Mouse (Mus musculus) urinary bladder, postnatal 4 days (tissue): Measurements from ENCODE around the gene Slc7a11.

Experiments used
- DNase-seq, 2 experiments: peaks; one replicate each; pipeline ENCODE4 v3.0.0; 2021 to 2022; ENCODE audit warnings: low spot score in 2 of 2

Gene Slc7a11

DNA sequence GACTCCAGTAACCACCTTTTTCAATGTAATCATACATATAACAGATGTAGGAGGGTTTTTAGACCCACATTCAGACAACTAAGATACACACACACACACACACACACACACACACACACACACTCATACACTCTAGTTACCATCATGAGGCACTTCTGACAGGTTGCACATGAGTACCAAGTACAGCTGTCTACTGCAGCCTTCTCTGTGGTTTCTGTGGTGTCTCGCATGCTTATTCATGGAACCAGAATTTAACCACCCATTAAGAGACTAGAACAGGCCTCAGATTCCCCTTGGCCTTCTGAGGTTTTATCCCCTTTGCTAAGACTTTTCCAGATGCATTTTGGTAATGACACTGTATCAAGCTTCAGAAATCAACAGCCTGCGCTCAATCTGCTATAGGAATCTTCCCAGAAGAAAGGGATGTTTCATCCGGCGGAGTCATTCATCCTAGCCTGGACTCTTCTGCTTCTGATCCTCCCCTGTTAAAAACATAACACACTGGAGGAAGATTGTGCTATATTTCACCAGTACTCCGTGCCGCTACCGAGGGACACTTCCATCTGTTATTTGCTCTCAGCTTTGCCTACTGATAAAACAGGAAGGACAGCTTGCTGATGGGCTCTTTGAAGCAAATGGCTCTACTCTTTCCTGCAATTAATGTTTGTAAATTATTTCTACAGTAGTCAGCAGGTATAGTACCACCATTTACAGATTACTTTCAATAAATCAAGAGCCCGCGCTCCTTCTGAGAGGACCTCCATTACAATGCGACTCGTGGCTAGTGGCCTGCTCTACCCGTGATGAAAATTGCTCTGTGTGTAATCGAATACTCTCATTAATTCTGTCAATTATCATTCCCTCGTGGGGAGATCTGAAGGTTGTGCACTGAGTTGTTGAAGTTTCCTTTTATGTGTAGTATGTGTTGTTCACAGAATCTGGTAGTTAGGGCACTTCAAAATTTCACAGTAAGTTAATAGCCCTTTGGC is 135.8 kb downstream of the Slc7a11 start:
- DNase-seq: no peak

- no peak for DNase-seq
These were observed 137.1 kb downstream of the Slc7a11 start for GRCm38 (mm10) chr3:50306334-50306733.

DNA sequence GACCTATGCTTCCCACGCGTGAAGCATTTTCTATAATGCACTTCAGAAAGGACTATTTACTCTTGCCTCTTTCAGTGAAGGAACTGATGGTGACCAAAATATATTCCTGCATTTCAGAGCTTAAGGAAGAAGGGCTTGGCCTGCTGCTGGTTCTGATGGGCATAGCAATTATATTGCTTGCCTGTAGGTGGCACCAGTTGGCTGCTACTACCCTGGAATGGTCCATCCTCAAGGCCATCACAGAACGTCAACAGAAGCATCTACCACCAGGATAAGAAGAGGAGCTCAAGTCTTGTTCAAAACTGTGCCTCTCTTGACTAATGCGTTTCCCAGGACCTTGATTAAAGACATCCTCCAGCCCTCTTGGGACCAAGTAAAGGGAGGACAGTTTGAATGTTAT is 139.3 kb downstream of the Slc7a11 start:
- no peak for DNase-seq

DNA sequence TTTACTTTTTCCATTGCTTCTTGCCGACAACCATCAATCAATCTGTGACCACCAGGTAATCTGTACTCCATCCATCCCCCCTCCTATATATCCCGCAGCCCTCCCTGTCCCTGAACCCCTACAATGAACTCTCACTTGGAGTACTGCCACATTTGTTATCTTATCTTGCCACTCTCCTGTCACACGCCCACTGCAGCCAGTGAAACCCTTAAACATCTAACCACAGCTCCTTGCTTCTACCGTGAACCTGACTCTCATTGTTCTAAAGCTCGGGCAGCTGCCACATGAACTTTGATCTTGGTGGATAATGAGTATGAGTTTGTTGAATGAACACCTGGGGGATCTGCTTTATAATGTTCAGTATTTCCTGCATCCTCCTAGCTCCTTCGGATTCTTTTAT is 140.8 kb downstream of the Slc7a11 start:
- no peak for DNase-seq

DNA sequence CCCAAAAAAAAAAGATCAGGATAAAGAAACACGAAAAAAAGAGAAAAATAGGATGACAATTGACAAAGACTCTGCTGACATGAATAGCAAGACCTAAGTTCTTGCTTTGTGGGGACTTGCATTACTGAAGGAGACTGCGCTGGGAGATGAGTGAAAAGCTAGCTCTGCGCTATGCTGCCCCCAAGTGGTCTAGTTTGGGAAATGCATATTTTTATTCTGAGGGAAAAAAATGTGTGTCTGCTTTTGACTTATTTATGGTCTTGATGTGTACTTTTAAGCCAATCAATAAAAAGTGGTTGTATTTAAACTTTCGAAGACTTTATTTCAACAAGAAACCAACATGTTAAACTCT is 142.5 kb downstream of the Slc7a11 start:
- no peak for DNase-seq

DNA sequence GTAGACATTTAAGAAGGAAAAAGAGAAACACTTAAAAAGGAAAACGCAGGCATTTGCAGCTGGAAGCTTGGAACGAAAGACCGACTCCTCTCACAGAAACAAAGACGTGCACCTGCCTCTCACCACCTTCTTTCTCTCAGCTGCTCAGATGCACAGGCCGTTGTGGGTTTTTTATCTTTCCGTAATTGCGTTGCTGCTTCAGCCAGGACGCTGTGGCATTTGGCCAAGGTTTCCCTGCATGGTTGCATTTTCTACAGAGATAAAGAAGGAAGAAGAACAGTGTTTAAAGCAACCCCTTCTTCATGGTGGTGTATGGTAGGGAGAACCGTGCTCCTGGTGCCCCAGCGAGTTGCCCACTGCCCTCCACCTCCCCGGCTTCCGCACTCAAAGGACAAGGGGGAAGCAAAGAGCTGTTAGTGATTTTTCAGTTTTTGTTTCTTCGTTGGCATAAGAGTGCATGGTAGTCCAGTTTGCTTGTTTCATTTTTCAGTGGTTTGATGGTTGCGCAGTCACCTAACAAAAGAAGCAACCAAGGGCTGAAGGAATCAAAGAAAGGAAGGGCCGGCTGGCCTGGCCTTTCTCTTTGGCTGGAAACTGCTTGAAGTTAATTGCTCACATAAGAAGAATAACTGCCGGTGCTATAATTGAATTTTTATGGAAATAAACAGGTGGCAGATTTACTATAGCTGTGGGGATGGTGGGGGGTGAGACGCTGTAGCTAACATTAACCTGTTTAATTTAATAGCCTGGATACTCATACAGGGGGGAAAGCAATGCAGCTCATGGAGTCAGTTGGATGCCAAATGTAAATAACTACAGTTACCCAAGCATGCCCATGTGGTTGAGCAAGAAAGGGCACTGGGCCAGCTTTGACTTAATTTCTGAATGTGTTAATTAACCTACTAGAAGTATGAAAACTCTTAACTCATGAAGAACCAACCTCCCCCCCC is 143.1 kb downstream of the Slc7a11 start:
- DNase-seq: no peak

GRCm38 (mm10) chr3:50298366-50298991 is 144.9 kb downstream of the Slc7a11 start:
- no peak for DNase-seq

GRCm38 (mm10) chr3:50296956-50297355 is 146.5 kb downstream of the Slc7a11 start:
- DNase-seq: no peak

DNA sequence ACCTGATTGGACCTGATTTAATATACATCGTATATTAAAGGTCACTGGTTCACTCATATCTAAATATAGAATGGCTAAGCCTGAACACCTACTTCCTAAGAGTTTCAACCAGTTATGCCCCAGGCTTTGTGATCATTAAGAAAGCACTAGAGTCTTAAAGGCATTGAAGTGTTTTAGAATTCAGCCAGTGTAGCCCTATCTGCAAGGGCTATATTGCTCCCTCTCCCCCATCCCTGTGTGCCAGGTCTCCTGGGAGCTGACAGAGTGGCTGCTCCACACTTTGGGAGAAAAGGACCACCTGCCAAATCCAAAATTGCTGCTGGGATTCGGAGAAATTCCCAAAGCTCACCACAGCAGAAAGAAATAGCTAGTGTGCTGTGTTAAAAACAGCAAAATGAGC is 168.4 kb downstream of the Slc7a11 start:
- no peak for DNase-seq

DNA sequence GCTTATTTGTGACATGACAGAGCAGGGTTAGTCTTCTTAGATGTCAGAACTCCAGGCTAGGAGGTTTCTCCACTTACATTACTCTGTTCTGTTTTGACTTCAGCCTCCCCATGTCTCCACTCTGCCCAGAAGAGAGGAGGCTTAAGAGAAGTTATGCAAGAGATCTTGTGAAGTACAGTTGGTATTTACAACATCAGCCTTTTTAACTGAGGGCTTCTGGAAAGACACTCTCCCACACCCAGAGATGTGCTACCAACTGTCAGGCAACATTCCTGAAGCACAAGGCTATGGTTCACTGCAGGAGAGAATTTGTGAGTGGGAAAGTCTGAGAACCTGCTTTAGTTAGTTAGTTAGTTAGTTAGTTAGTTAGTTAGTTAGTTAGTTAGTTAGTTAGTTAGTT is 171.2 kb downstream of the Slc7a11 start:
- no peak for DNase-seq

DNA sequence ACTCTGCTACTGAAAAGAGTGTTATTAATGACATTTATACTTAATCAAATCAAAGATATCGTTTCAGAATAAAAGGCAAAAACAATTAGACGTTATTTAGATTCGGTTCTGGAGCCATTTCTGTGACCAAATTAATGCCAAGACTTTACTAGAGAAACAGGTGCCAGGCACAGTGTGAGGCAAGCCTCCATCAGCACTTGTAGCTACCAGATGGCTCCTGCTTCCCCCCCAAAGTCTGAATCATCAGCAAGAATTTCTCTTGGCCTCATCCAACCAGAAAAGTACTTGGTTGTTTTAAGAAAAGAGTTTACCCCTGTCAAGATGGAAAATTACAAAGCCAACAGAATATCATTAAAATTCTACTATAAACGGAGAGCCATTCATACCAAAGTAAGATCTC is 173.7 kb downstream of the Slc7a11 start:
- DNase-seq: no peak

DNA sequence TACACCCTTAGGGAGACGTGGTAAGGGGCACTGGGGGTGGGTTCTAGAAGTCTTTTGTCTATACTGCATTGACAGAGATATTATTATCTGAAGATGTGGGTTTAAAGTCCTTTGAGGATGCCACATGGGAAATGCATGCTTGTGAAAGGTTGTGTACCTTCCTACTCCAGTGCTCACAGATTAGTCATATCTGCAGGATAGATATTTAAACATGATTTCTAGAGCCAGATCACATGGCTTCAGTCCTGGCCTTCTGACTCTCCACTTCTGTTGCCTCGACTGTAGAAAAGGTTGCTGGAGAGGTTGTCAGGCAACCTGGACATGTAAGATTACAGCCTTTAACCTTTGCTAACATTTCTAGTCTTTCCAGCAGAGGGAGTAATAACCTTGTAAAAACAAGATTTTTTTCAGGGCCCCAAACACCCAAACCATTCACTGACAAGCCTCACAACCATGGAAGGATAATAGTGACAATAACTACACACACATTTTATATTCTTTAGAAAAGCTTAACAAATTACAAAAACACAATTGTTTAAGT is 180.8 kb downstream of the Slc7a11 start:
- DNase-seq: no peak

GRCm38 (mm10) chr3:50262066-50262465 is 181.3 kb downstream of the Slc7a11 start:
- no peak for DNase-seq

GRCm38 (mm10) chr3:50260667-50261066 is 182.7 kb downstream of the Slc7a11 start:
- no peak for DNase-seq

- no peak for DNase-seq
These were observed 184.6 kb downstream of the Slc7a11 start for GRCm38 (mm10) chr3:50258852-50259251.

DNA sequence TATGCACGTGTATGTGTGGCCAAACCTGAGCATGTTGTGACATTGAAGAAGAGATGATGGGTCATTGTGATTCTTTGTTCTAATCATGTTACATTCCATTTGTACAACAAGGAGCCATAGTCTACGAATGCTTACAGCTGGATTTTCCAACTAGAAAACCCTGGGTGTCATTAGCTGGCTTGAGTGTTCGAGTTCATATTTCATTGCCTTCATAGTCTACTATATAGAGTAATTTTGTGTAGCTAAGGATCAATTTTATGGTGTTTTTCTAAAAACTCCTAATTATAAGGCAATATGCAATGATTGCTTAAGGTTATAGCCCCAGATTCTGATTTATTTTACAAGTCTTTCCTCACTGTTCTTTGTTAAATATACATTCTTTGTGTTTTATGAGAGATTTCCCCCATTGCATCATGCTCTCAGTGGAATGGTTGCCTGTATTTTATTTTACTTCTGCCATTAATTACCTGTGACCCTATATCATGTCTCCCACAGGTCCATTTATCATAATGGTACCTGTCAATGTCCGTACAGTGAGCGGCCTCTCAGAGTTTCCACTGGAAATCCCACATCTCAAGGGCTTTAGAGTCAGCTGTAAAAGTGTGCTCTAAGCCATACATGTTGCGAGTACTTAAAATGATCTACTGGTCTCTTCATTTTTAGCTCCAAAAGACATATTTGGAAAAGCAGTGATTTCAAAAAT is 193.7 kb downstream of the Slc7a11 start:
- no peak for DNase-seq

- no peak for DNase-seq
These were observed 207.4 kb downstream of the Slc7a11 start for GRCm38 (mm10) chr3:50235990-50236389.

- DNase-seq: no peak
These were observed 210.3 kb downstream of the Slc7a11 start for GRCm38 (mm10) chr3:50233144-50233543.

GRCm38 (mm10) chr3:50224390-50225114 is 218.9 kb downstream of the Slc7a11 start:
- no peak for DNase-seq

DNA sequence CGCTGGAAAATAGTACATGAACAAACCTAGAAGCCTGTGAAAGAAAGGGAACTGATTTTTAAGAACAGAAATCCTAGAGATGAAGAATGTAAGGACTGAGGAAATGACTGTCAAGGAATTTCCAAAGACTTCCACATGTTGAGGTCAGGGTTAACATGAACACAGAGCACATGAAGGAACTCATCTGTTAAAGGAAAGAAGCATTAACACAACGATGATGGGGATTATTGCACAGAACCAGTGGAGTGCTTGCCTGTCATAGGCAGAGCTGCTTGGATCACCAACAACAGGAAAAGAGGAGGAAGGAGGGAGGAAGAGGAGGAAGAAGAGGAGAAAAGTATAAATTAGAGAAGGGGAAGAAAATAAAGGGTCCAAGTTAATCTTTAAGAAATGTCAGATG is 223.0 kb downstream of the Slc7a11 start:
- no peak for DNase-seq
